Mouse (Mus musculus): Measurements from ENCODE around the gene Chrnb1. TPM values are rescaled to one million over a fixed set of nuclear protein-coding genes. Genes with fewer than 3 reads are reported as not detected.
A peak's percentile ranks its signal among the peaks of the same experiment; 100 is the strongest.

Gene Chrnb1
- polyA plus RNA-seq, 1 experiment from 2014 or later: 10.3 TPM

GRCm38 (mm10) chr11:69833554-69833953 is 37.8 kb upstream of the Chrnb1 start:
- Histone ChIP-seq H3K4me3 (replicated peaks; ENCODE audit: low read length) (peak overlapping the region; percentile 43), H3K4me1 (ENCODE audit: control insufficient read depth, insufficient read depth, low read length) (peaks cover 30% of the 10 kb centered on the region), H3K9me3 (replicated peaks; ENCODE audit: control insufficient read depth, low read length) (no peaks in the 10 kb centered on the region), H3K27ac (ENCODE audit: low read length) (no peak overlapping the region), H3K27me3 (ENCODE audit: control insufficient read depth, insufficient read depth, low read length) (no peaks in the 10 kb centered on the region), H3K36me3 (ENCODE audit: control insufficient read depth, insufficient read depth, low read length) (no peaks in the 10 kb centered on the region), H3K9ac (ENCODE audit: low read length) (peak overlapping the region; percentile 77), H3K4me2 (ENCODE audit: low read depth, low read length) (peak overlapping the region; percentile 89)
- WGBS: 53% methylated on average over 8 of the region's 8 CpGs
- ATAC-seq (ENCODE audit: insufficient read depth, low FRiP score): no peak

GRCm38 (mm10) chr11:69828832-69829231 is 33.1 kb upstream of the Chrnb1 start:
- no peaks in the 10 kb centered on the region for H3K9me3 ChIP-seq (replicated peaks; ENCODE audit: control insufficient read depth, low read length)
- peaks cover 18% of the 10 kb centered on the region; the same call in 1 of the 2 replicates for H3K36me3 ChIP-seq (ENCODE audit: control insufficient read depth, insufficient read depth, low read length)
- H3K4me2 ChIP-seq (ENCODE audit: low read depth, low read length): no peak overlapping the region
- peaks cover 8% of the 10 kb centered on the region; the same call in 1 of the 2 replicates for H3K4me1 ChIP-seq (ENCODE audit: control insufficient read depth, insufficient read depth, low read length)
- no peak overlapping the region for H3K4me3 ChIP-seq (replicated peaks; ENCODE audit: low read length)
- no peak for ATAC-seq (ENCODE audit: insufficient read depth, low FRiP score)
- H3K9ac ChIP-seq (ENCODE audit: low read length): no peak overlapping the region
- 69% methylated on average over 5 of the region's 5 CpGs for WGBS
- no peaks in the 10 kb centered on the region for H3K27me3 ChIP-seq (ENCODE audit: control insufficient read depth, insufficient read depth, low read length)
- no peak overlapping the region for H3K27ac ChIP-seq (ENCODE audit: low read length)

DNA sequence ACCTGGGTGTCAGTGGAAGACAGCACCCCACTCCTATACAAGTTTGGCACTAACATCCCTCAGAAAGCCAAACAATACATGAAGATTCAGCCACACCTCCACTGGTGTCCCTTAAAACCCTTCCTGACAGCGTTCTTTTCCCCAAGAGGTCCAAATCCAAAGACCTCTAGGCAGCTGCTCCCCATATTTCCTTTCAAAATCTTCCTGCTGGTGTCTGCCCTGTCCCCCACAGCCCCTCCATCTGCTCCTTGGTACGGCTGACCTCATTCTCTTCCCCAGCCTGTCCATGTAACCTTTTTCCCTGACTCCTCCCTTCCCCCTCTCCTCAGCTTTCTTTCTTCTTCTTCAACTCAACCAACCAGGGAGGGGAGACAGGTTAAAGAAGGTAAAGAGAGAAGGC is 27.7 kb upstream of the Chrnb1 start:
- 71% methylated on average over 2 of the region's 2 CpGs for WGBS
- H3K9me3 ChIP-seq (replicated peaks; ENCODE audit: control insufficient read depth, low read length): no peaks in the 10 kb centered on the region

DNA sequence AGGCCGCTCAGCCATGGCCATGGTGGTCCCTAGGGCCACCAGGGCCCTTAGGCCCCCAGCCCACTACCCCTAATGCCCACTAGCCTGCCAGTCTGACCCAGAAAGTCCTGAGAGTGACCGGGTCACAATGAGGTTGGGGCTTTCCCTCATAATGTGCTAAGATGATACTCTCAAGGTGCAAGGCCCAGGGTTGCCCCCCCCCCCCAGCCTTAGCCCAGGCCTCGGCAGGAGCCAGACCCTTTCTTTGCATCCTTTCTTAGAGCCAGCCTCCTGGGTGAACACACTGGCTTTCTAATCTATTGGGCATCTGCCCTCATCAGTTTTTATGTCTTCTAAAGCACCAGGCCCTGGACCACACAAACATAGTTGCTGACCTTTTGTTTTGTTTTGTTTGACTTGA is 26.3 kb upstream of the Chrnb1 start, which contains the start of gene Spem1:
Spem1 (minus strand) TSS at position 101 of the 400 bp plus-strand sequence.
- H3K4me2 ChIP-seq (ENCODE audit: low read depth, low read length): no peak within 1 kb of the TSS
- no peaks in the 10 kb centered on the region for H3K27me3 ChIP-seq (ENCODE audit: control insufficient read depth, insufficient read depth, low read length)
- peaks cover 6% of the 10 kb centered on the region; the same call in 1 of the 2 replicates for H3K9me3 ChIP-seq (replicated peaks; ENCODE audit: control insufficient read depth, low read length)
- no peak for ATAC-seq (ENCODE audit: insufficient read depth, low FRiP score)
- peaks cover 12% of the 10 kb centered on the region; the same call in 1 of the 2 replicates for H3K36me3 ChIP-seq (ENCODE audit: control insufficient read depth, insufficient read depth, low read length)
- H3K9ac ChIP-seq (ENCODE audit: low read length): no peak within 1 kb of the TSS
- no peak within 1 kb of the TSS for H3K4me3 ChIP-seq (replicated peaks; ENCODE audit: low read length)
- H3K27ac ChIP-seq (ENCODE audit: low read length): no peak within 1 kb of the TSS
- 84% methylated on average over 3 of the region's 3 CpGs for WGBS
- H3K4me1 ChIP-seq (ENCODE audit: control insufficient read depth, insufficient read depth, low read length): no peaks in the 10 kb centered on the region

More for the DNA sequence above, 27.7 kb upstream of the Chrnb1 start:
- H3K4me2 ChIP-seq (ENCODE audit: low read depth, low read length): no peak overlapping the region
- no peak overlapping the region for H3K4me3 ChIP-seq (replicated peaks; ENCODE audit: low read length)
- peaks cover 18% of the 10 kb centered on the region; the same call in 1 of the 2 replicates for H3K36me3 ChIP-seq (ENCODE audit: control insufficient read depth, insufficient read depth, low read length)
- no peak overlapping the region for H3K27ac ChIP-seq (ENCODE audit: low read length)
- no peak overlapping the region for H3K9ac ChIP-seq (ENCODE audit: low read length)
- H3K27me3 ChIP-seq (ENCODE audit: control insufficient read depth, insufficient read depth, low read length): no peaks in the 10 kb centered on the region
- no peaks in the 10 kb centered on the region for H3K4me1 ChIP-seq (ENCODE audit: control insufficient read depth, insufficient read depth, low read length)
- no peak for ATAC-seq (ENCODE audit: insufficient read depth, low FRiP score)

DNA sequence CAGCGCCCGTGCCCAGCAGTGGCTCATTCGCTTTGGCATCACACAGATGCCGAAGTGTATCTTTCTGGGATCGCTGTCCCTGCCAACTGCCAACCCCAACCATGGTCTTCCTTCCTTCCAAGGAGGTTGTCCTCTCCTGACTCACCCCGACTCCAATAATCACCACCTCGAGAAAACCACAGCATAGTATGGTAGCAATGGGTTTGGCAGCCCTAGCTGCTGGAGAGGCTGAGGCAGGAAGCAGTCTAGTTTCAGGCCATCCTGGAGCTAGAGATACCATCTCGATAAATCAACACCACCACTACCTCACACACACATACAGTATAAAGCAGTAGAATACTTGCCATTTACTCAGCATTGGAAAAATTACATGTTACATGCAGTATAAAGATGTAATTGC is 23.1 kb upstream of the Chrnb1 start:
- ATAC-seq (ENCODE audit: insufficient read depth, low FRiP score): no peak
- peaks cover 11% of the 10 kb centered on the region; the same call in 1 of the 2 replicates for H3K9me3 ChIP-seq (replicated peaks; ENCODE audit: control insufficient read depth, low read length)
- 88% methylated on average over 8 of the region's 8 CpGs for WGBS

GRCm38 (mm10) chr11:69818365-69818764 is 22.6 kb upstream of the Chrnb1 start, which contains the start of gene Spem2:
Spem2 (minus strand) TSS chr11:69818465.
- ATAC-seq (ENCODE audit: insufficient read depth, low FRiP score): no peak
- 79% methylated on average over 2 of the region's 2 CpGs for WGBS
- no peaks in the 10 kb centered on the region for H3K4me1 ChIP-seq (ENCODE audit: control insufficient read depth, insufficient read depth, low read length)
- H3K4me3 ChIP-seq (replicated peaks; ENCODE audit: low read length): no peak within 1 kb of the TSS
- no peak within 1 kb of the TSS for H3K27ac ChIP-seq (ENCODE audit: low read length)
- H3K36me3 ChIP-seq (ENCODE audit: control insufficient read depth, insufficient read depth, low read length): no peaks in the 10 kb centered on the region
- no peak within 1 kb of the TSS for H3K9ac ChIP-seq (ENCODE audit: low read length)
- H3K9me3 ChIP-seq (replicated peaks; ENCODE audit: control insufficient read depth, low read length): peaks cover 11% of the 10 kb centered on the region; the same call in 1 of the 2 replicates
- no peak within 1 kb of the TSS for H3K4me2 ChIP-seq (ENCODE audit: low read depth, low read length)
- H3K27me3 ChIP-seq (ENCODE audit: control insufficient read depth, insufficient read depth, low read length): no peaks in the 10 kb centered on the region

More for the DNA sequence above, 23.1 kb upstream of the Chrnb1 start:
- Histone ChIP-seq H3K4me2 (ENCODE audit: low read depth, low read length) (no peak overlapping the region), H3K9ac (ENCODE audit: low read length) (no peak overlapping the region), H3K27ac (ENCODE audit: low read length) (no peak overlapping the region), H3K36me3 (ENCODE audit: control insufficient read depth, insufficient read depth, low read length) (no peaks in the 10 kb centered on the region), H3K4me1 (ENCODE audit: control insufficient read depth, insufficient read depth, low read length) (no peaks in the 10 kb centered on the region), H3K4me3 (replicated peaks; ENCODE audit: low read length) (no peak overlapping the region), H3K27me3 (ENCODE audit: control insufficient read depth, insufficient read depth, low read length) (no peaks in the 10 kb centered on the region)

DNA sequence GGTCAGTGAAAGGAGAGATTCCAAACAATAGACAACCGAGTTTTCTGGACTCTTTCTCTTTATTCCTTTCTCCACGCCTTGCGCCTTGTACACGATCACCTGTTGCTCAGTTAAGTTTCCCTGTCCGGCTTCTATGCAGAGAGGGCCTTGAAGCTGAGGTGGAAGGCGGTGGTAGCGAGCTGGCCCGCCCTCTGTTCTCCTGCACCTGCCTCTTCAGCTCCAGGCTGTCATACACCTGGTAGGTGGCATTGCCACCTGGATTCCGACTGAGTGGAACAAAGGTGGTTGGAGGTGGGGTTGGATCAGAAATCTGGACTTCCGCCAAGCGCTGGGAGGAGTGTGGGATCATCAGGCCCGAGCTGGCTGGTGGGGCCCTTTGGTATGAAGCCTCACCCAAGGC is 20.8 kb upstream of the Chrnb1 start:
- no peak overlapping the region for H3K4me2 ChIP-seq (ENCODE audit: low read depth, low read length)
- H3K27ac ChIP-seq (ENCODE audit: low read length): no peak overlapping the region
- peaks cover 11% of the 10 kb centered on the region; the same call in 1 of the 2 replicates for H3K9me3 ChIP-seq (replicated peaks; ENCODE audit: control insufficient read depth, low read length)
- H3K4me1 ChIP-seq (ENCODE audit: control insufficient read depth, insufficient read depth, low read length): no peaks in the 10 kb centered on the region
- no peak overlapping the region for H3K9ac ChIP-seq (ENCODE audit: low read length)
- H3K36me3 ChIP-seq (ENCODE audit: control insufficient read depth, insufficient read depth, low read length): no peaks in the 10 kb centered on the region
- WGBS: 85% methylated on average over 12 of the region's 12 CpGs
- no peaks in the 10 kb centered on the region for H3K27me3 ChIP-seq (ENCODE audit: control insufficient read depth, insufficient read depth, low read length)
- ATAC-seq (ENCODE audit: insufficient read depth, low FRiP score): no peak
- no peak overlapping the region for H3K4me3 ChIP-seq (replicated peaks; ENCODE audit: low read length)

- 58% methylated on average over 10 of the region's 10 CpGs for WGBS
- peaks cover 11% of the 10 kb centered on the region; the same call in 1 of the 2 replicates for H3K9me3 ChIP-seq (replicated peaks; ENCODE audit: control insufficient read depth, low read length)
- no peak within 1 kb of the TSS for H3K4me2 ChIP-seq (ENCODE audit: low read depth, low read length)
- H3K27me3 ChIP-seq (ENCODE audit: control insufficient read depth, insufficient read depth, low read length): no peaks in the 10 kb centered on the region
- H3K4me3 ChIP-seq (replicated peaks; ENCODE audit: low read length): no peak within 1 kb of the TSS
- no peaks in the 10 kb centered on the region for H3K36me3 ChIP-seq (ENCODE audit: control insufficient read depth, insufficient read depth, low read length)
- ATAC-seq (ENCODE audit: insufficient read depth, low FRiP score): no peak
- no peaks in the 10 kb centered on the region for H3K4me1 ChIP-seq (ENCODE audit: control insufficient read depth, insufficient read depth, low read length)
- no peak within 1 kb of the TSS for H3K9ac ChIP-seq (ENCODE audit: low read length)
- no peak within 1 kb of the TSS for H3K27ac ChIP-seq (ENCODE audit: low read length)
Observed at GRCm38 (mm10) chr11:69815155-69815554, 19.4 kb upstream of the Chrnb1 start, which contains the start of gene Gm39566. Gm39566 (minus strand) TSS chr11:69815298.

DNA sequence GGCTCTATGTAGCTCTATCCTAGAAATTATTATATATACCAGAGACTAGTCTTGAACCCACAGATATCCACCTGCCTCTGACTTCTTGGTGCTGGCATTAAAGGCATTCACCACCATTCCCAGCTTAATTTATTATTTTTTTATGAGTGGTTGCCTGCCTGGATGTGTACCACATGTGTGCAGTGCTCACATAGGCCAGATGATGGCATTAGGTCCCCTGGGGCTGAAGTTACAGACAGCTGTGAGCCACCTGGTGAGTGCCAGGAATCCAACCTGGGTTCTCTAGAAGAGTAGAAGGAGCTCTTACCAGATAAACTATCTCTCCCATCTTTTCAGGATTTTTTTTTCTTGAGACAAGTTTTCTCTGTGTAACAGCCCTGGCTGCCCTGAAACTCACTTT is 14.5 kb upstream of the Chrnb1 start:
- ATAC-seq (ENCODE audit: insufficient read depth, low FRiP score): no peak
- no peaks in the 10 kb centered on the region for H3K27me3 ChIP-seq (ENCODE audit: control insufficient read depth, insufficient read depth, low read length)
- H3K9ac ChIP-seq (ENCODE audit: low read length): no peak overlapping the region
- H3K4me1 ChIP-seq (ENCODE audit: control insufficient read depth, insufficient read depth, low read length): no peaks in the 10 kb centered on the region
- H3K4me3 ChIP-seq (replicated peaks; ENCODE audit: low read length): no peak overlapping the region
- H3K4me2 ChIP-seq (ENCODE audit: low read depth, low read length): no peak overlapping the region
- H3K36me3 ChIP-seq (ENCODE audit: control insufficient read depth, insufficient read depth, low read length): no peaks in the 10 kb centered on the region
- no peak overlapping the region for H3K27ac ChIP-seq (ENCODE audit: low read length)
- no peaks in the 10 kb centered on the region for H3K9me3 ChIP-seq (replicated peaks; ENCODE audit: control insufficient read depth, low read length)
